Mouse (Mus musculus): ENCODE results near the gene Aipl1. TPM values are rescaled to one million over a fixed set of nuclear protein-coding genes. Genes with fewer than 3 reads are reported as not detected.
A peak's percentile ranks its signal among the peaks of the same experiment; 100 is the strongest.

Gene Aipl1
- polyA plus RNA-seq, 1 experiment from 2014 or later, result 0.19 TPM

DNA sequence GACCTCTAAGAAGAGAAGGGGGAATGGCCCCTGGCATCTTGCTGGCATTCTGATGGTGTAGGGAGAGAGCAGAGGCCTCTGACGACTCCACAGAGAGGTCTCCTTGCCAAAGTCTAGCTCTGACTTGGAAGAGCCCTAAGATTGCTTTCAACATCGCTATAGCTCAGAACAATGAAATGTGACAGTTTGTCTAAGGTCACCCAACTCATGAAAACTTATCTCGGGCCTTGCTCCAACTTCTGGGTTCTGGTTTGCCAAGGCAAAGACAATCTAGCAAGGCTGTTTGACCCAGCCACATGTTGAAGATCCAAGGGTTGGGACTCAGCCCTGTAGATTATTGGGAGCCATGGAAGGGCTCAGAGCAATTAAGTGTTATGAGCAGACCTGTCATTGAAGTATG is 6.9 kb upstream of the Aipl1 start:
- no peak for DNase-seq (ENCODE audit: low spot score)
- no peak overlapping the region for H3K9ac ChIP-seq (ENCODE audit: low read length)
- peaks cover 13% of the 10 kb centered on the region; the same call in 1 of the 2 replicates for H3K4me1 ChIP-seq (ENCODE audit: control insufficient read depth, insufficient read depth, low read length)
- peaks cover 6% of the 10 kb centered on the region for H3K36me3 ChIP-seq (ENCODE audit: control insufficient read depth, insufficient read depth, low read length)
- no peak overlapping the region for H3K4me2 ChIP-seq (ENCODE audit: low read depth, severe bottlenecking)
- H3K4me3 ChIP-seq (ENCODE audit: low read depth, low read length), result no peak overlapping the region
- H3K27ac ChIP-seq (replicated peaks; ENCODE audit: low read depth, low read length), result no peak overlapping the region
- no peak for ATAC-seq (ENCODE audit: insufficient number of reproducible peaks, low FRiP score, low TSS enrichment, low read depth)
- 88% methylated on average over 3 of the region's 3 CpGs for WGBS
- H3K9me3 ChIP-seq (ENCODE audit: control insufficient read depth, low read length), result no peaks in the 10 kb centered on the region
- no peaks in the 10 kb centered on the region for H3K27me3 ChIP-seq (ENCODE audit: control insufficient read depth, insufficient read depth, low read length)

- Histone ChIP-seq H3K9ac (ENCODE audit: low read length) (peak overlapping the region; percentile 82), H3K4me2 (ENCODE audit: low read depth, severe bottlenecking) (peak overlapping the region; percentile 90), H3K27me3 (ENCODE audit: control insufficient read depth, insufficient read depth, low read length) (no peaks in the 10 kb centered on the region), H3K4me1 (ENCODE audit: control insufficient read depth, insufficient read depth, low read length) (peaks cover 13% of the 10 kb centered on the region; the same call in 1 of the 2 replicates), H3K27ac (replicated peaks; ENCODE audit: low read depth, low read length) (no peak overlapping the region), H3K4me3 (ENCODE audit: low read depth, low read length) (peak overlapping the region; percentile 74), H3K36me3 (ENCODE audit: control insufficient read depth, insufficient read depth, low read length) (peaks cover 6% of the 10 kb centered on the region), H3K9me3 (ENCODE audit: control insufficient read depth, low read length) (no peaks in the 10 kb centered on the region)
- ATAC-seq (ENCODE audit: insufficient number of reproducible peaks, low FRiP score, low TSS enrichment, low read depth) (no peak), DNase-seq (ENCODE audit: low spot score) (no peak)
- 2% methylated on average over 14 of the region's 14 CpGs for WGBS
Measured at GRCm38 (mm10) chr11:72042631-72043030, 5.3 kb upstream of the Aipl1 start.

DNA sequence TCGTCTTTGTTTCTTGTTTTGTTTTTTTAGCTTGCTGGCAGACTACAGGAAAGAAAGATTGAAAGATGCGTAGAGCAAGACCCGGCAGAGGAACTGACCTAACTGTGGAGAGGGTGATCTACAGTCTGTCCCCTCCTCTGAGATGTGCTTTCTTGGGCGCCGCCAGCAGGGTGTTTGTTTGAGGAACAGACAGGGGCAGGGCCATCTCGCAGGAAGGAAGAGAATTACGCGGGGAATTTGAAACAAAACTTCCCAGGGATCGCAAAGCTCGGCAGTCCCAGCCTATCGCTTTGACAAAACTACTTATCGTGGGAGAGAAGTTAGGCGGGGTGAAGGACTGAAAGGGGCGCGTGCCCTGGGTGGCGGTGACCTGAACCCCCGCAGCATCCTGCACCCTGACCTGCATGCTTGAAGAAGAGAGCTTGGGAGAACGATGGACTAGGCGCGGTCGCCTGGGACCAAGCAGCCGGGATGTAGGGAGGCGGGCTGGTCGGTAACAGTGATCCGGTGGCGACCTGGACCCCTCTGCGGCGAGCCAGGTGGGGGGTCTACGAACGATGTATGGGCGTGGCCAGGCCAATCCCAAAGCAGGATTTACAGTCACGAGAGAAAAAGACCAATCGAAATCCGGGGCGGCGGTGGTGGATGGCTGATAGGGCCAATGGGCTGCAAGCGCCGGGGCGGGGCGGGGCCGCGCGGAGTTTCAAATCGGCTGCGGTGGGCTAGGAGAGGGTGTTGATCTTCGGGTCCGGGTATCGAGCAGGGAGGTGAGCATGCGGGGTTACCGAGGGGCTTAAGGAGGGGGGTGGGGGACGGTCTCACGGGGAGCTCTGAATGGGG is 4.7 kb upstream of the Aipl1 start, which contains the start of gene Pimreg:
Gene Pimreg (plus strand): TSS at position 265 of the 840 bp plus-strand sequence.
- H3K27ac ChIP-seq (replicated peaks; ENCODE audit: low read depth, low read length), result 0 out of 2 replicates have a peak within 1 kb of the TSS, but pooled peaks have one; percentile 26
- DNase-seq (ENCODE audit: low spot score) (peak; percentile 97), ATAC-seq (ENCODE audit: insufficient number of reproducible peaks, low FRiP score, low TSS enrichment, low read depth) (peak; percentile 92)
- H3K27me3 ChIP-seq (ENCODE audit: control insufficient read depth, insufficient read depth, low read length), result no peaks in the 10 kb centered on the region
- peaks cover 6% of the 10 kb centered on the region for H3K36me3 ChIP-seq (ENCODE audit: control insufficient read depth, insufficient read depth, low read length)
- peak within 1 kb of the TSS; percentile 90 for H3K4me2 ChIP-seq (ENCODE audit: low read depth, severe bottlenecking)
- peaks cover 13% of the 10 kb centered on the region; the same call in 1 of the 2 replicates for H3K4me1 ChIP-seq (ENCODE audit: control insufficient read depth, insufficient read depth, low read length)
- H3K9me3 ChIP-seq (ENCODE audit: control insufficient read depth, low read length), result no peaks in the 10 kb centered on the region
- H3K9ac ChIP-seq (ENCODE audit: low read length), result peak within 1 kb of the TSS; percentile 82
- peak within 1 kb of the TSS; percentile 74 for H3K4me3 ChIP-seq (ENCODE audit: low read depth, low read length)
- WGBS, result under 1% methylated on average over 52 of the region's 52 CpGs

DNA sequence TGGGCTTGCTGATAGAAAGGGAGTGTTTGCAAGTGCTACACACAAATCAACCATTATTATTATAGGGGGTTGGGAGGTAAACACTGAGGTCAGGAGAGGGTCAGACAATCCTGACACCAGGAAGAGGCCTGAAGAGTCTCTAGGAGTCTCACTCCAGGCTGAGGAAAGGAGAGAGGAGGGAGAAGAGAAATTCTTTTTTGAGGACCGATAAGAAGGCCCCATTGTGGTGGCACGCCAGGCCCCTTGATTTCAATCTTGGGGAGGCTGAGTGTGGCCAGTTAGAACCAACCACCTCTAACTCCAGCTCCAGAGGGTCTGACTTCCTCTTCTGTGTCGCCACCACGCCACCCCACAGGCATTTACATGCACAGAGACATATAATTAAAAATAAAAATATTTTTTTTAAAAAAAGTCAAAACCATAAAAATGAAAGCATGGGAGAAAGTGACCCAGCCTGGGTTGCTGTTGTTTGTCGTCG is 4.0 kb upstream of the Aipl1 start:
- H3K4me3 ChIP-seq (ENCODE audit: low read depth, low read length), result peak overlapping the region; percentile 74
- WGBS, result 19% methylated on average over 6 of the region's 6 CpGs
- peak overlapping the region; percentile 65 for H3K9ac ChIP-seq (ENCODE audit: low read length)
- H3K27ac ChIP-seq (replicated peaks; ENCODE audit: low read depth, low read length), result no peak overlapping the region
- no peaks in the 10 kb centered on the region for H3K9me3 ChIP-seq (ENCODE audit: control insufficient read depth, low read length)
- H3K4me2 ChIP-seq (ENCODE audit: low read depth, severe bottlenecking), result peak overlapping the region; percentile 90
- H3K4me1 ChIP-seq (ENCODE audit: control insufficient read depth, insufficient read depth, low read length), result peaks cover 13% of the 10 kb centered on the region; the same call in 1 of the 2 replicates
- H3K36me3 ChIP-seq (ENCODE audit: control insufficient read depth, insufficient read depth, low read length), result peaks cover 6% of the 10 kb centered on the region
- no peak for ATAC-seq (ENCODE audit: insufficient number of reproducible peaks, low FRiP score, low TSS enrichment, low read depth)
- DNase-seq (ENCODE audit: low spot score), result no peak
- H3K27me3 ChIP-seq (ENCODE audit: control insufficient read depth, insufficient read depth, low read length), result no peaks in the 10 kb centered on the region

DNA sequence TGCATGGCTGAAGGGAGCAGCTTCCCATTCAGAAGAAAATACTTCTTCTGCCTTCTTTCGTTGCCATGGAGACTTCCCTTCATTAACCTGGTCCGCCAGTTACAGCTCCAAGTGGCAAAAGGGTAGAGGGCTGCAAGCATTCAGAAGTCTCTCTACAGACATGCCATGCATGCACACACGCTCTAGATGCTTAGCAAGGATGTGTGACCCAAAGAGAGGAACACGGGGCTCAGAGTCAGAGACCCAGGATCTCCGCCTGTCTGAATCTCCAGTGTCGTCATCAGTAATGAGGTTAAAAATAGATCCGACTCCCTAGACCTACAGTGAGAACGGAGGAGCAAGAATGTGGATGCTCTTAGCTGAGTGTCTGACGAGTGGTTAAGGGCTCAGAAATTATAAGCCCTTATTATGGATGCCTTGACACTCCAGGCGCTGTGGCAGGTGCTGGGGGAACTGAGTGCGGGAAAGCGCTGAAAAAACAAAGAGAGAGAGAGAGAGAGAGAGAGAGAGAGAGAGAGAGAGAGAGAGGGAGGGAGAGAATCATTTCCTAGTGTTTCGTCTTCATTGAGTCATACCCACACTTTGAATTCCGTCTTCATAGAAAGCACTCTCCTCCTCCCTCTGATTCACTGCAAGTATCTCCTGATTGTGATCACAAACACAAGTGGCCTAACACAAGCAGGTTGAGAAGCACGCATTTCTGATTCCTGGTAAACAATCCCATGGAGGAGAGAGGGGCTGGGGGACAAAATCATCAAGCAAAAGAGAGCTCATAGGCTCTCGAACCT is 2.5 kb upstream of the Aipl1 start:
- Histone ChIP-seq H3K4me1 (ENCODE audit: control insufficient read depth, insufficient read depth, low read length) (peaks cover 13% of the 10 kb centered on the region; the same call in 1 of the 2 replicates), H3K4me2 (ENCODE audit: low read depth, severe bottlenecking) (no peak overlapping the region), H3K27ac (replicated peaks; ENCODE audit: low read depth, low read length) (no peak overlapping the region), H3K4me3 (ENCODE audit: low read depth, low read length) (no peak overlapping the region), H3K9me3 (ENCODE audit: control insufficient read depth, low read length) (no peaks in the 10 kb centered on the region), H3K36me3 (ENCODE audit: control insufficient read depth, insufficient read depth, low read length) (no peaks in the 10 kb centered on the region), H3K9ac (ENCODE audit: low read length) (no peak overlapping the region), H3K27me3 (ENCODE audit: control insufficient read depth, insufficient read depth, low read length) (no peaks in the 10 kb centered on the region)
- WGBS, result 62% methylated on average over 16 of the region's 16 CpGs
- ATAC-seq (ENCODE audit: insufficient number of reproducible peaks, low FRiP score, low TSS enrichment, low read depth) (no peak), DNase-seq (ENCODE audit: low spot score) (no peak)

GRCm38 (mm10) chr11:72037996-72038395 is 687 bp upstream of the Aipl1 start:
- H3K4me3 ChIP-seq (ENCODE audit: low read depth, low read length), result no peak overlapping the region
- 4% methylated on average over 4 of the region's 4 CpGs for WGBS

DNA sequence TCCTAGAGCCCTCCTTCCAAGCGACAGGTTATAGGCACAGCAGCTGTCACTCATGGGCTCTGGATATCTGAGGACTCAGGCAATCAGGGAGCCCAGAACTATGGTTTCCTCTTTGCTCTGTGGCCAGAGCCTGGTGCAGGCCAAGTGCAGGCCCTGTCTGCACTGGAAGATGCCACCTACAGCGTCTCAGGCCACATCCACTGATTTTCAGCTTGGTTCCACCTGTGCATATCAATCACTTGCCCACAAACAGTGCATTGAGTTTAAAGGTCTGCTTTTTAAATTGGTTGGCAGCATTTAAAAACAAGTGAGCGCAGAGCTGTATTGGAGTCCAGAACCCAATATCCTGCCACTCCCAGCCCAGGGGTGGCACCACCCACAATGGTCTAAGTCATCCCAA is 4.7 kb downstream of the Aipl1 start:
- DNase-seq (ENCODE audit: low spot score) (no peak), ATAC-seq (ENCODE audit: insufficient number of reproducible peaks, low FRiP score, low TSS enrichment, low read depth) (no peak)
- H3K27ac ChIP-seq (replicated peaks; ENCODE audit: low read depth, low read length), result no peak overlapping the region
- H3K36me3 ChIP-seq (ENCODE audit: control insufficient read depth, insufficient read depth, low read length), result no peaks in the 10 kb centered on the region
- WGBS, result 80% methylated on average over 3 of the region's 3 CpGs
- H3K9me3 ChIP-seq (ENCODE audit: control insufficient read depth, low read length), result no peaks in the 10 kb centered on the region
- H3K9ac ChIP-seq (ENCODE audit: low read length), result no peak overlapping the region
- H3K4me1 ChIP-seq (ENCODE audit: control insufficient read depth, insufficient read depth, low read length), result no peaks in the 10 kb centered on the region
- H3K4me3 ChIP-seq (ENCODE audit: low read depth, low read length), result no peak overlapping the region
- peaks cover 2% of the 10 kb centered on the region; the same call in 1 of the 2 replicates for H3K27me3 ChIP-seq (ENCODE audit: control insufficient read depth, insufficient read depth, low read length)
- no peak overlapping the region for H3K4me2 ChIP-seq (ENCODE audit: low read depth, severe bottlenecking)

More at GRCm38 (mm10) chr11:72037996-72038395, 687 bp upstream of the Aipl1 start:
- Histone ChIP-seq H3K27ac (replicated peaks; ENCODE audit: low read depth, low read length) (no peak overlapping the region), H3K4me1 (ENCODE audit: control insufficient read depth, insufficient read depth, low read length) (peaks cover 5% of the 10 kb centered on the region; the same call in 1 of the 2 replicates), H3K4me2 (ENCODE audit: low read depth, severe bottlenecking) (no peak overlapping the region), H3K27me3 (ENCODE audit: control insufficient read depth, insufficient read depth, low read length) (no peaks in the 10 kb centered on the region), H3K9ac (ENCODE audit: low read length) (no peak overlapping the region), H3K36me3 (ENCODE audit: control insufficient read depth, insufficient read depth, low read length) (no peaks in the 10 kb centered on the region), H3K9me3 (ENCODE audit: control insufficient read depth, low read length) (no peaks in the 10 kb centered on the region)
- DNase-seq (ENCODE audit: low spot score), result peak; percentile 88
- ATAC-seq (ENCODE audit: insufficient number of reproducible peaks, low FRiP score, low TSS enrichment, low read depth), result no peak

DNA sequence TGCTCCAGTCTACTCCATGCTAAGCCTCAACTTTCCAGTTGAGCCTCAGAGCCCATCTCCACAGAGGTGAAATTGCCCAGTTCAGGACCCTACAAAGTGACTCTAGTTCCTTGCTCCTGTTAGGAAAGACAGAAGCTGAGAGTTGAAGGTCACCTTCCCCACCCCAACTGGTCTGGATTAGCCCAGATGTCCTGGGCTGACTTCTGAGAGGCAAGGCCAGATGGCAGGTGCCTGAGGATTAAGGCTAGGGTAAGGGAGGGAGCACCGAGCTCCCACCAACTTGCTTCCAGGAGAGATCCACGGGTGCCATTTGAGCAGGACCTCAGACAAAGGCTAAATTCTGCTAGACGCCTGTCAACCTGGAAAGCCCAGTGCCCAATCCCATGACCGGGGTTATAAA is 5.2 kb downstream of the Aipl1 start:
- H3K36me3 ChIP-seq (ENCODE audit: control insufficient read depth, insufficient read depth, low read length), result no peaks in the 10 kb centered on the region
- no peak overlapping the region for H3K27ac ChIP-seq (replicated peaks; ENCODE audit: low read depth, low read length)
- no peak overlapping the region for H3K4me2 ChIP-seq (ENCODE audit: low read depth, severe bottlenecking)
- DNase-seq (ENCODE audit: low spot score) (no peak), ATAC-seq (ENCODE audit: insufficient number of reproducible peaks, low FRiP score, low TSS enrichment, low read depth) (no peak)
- no peak overlapping the region for H3K4me3 ChIP-seq (ENCODE audit: low read depth, low read length)
- peaks cover 2% of the 10 kb centered on the region; the same call in 1 of the 2 replicates for H3K27me3 ChIP-seq (ENCODE audit: control insufficient read depth, insufficient read depth, low read length)
- no peaks in the 10 kb centered on the region for H3K4me1 ChIP-seq (ENCODE audit: control insufficient read depth, insufficient read depth, low read length)
- no peak overlapping the region for H3K9ac ChIP-seq (ENCODE audit: low read length)
- H3K9me3 ChIP-seq (ENCODE audit: control insufficient read depth, low read length), result no peaks in the 10 kb centered on the region
- 72% methylated on average over 4 of the region's 4 CpGs for WGBS

Measured in limb, embryonic 11.5 days (tissue).